Comparison of ENCODE assay signal across 8 mouse cellular contexts in genomic region chr13:58157447-58158098, GRCm38 (mm10). TPM values are rescaled to one million over a fixed set of nuclear protein-coding genes. Genes with fewer than 3 reads are reported as not detected.
DNase-seq lines count a peak whose midpoint lies in the region; ATAC-seq and TF ChIP-seq lines count a peak whose summit lies in the region.

Idnk (plus strand) TSS chr13:58157649.

- peaks cover 16% of the 10 kb centered on the region for H3K36me3 ChIP-seq in forebrain, embryonic 14.5 days (ENCODE audit: control insufficient read depth, insufficient read depth, low read length)
- H3K36me3 ChIP-seq in liver, embryonic 16.5 days (ENCODE audit: control insufficient read depth, insufficient read depth) = peaks cover 13% of the 10 kb centered on the region; the same call in 1 of the 2 replicates
- peaks cover 27% of the 10 kb centered on the region for H3K36me3 ChIP-seq in neural tube, embryonic 12.5 days
- peaks cover 10% of the 10 kb centered on the region for H3K36me3 ChIP-seq in stomach, postnatal 0 days (ENCODE audit: control insufficient read depth, insufficient read depth, low read length)

- no peaks in the 10 kb centered on the region for H3K9me3 ChIP-seq in forebrain, embryonic 14.5 days (replicated peaks; ENCODE audit: control insufficient read depth, low read length)
- H3K9me3 ChIP-seq in liver, embryonic 16.5 days (replicated peaks; ENCODE audit: control insufficient read depth, low read length) = no peaks in the 10 kb centered on the region
- peaks cover 6% of the 10 kb centered on the region for H3K9me3 ChIP-seq in neural tube, embryonic 12.5 days
- no peaks in the 10 kb centered on the region for H3K9me3 ChIP-seq in stomach, postnatal 0 days (ENCODE audit: control insufficient read depth, low read length)

- H3K27me3 ChIP-seq in forebrain, embryonic 14.5 days (replicated peaks; ENCODE audit: control insufficient read depth, insufficient read depth, low read length) = no peaks in the 10 kb centered on the region
- H3K27me3 ChIP-seq in liver, embryonic 16.5 days (ENCODE audit: control insufficient read depth, insufficient read depth, low read depth, low read length) = no peaks in the 10 kb centered on the region
- no peaks in the 10 kb centered on the region for H3K27me3 ChIP-seq in neural tube, embryonic 12.5 days (replicated peaks)
- H3K27me3 ChIP-seq in stomach, postnatal 0 days (ENCODE audit: control insufficient read depth, insufficient read depth, low read length) = no peaks in the 10 kb centered on the region

- DNase-seq in ES-CJ7 (ENCODE audit: low read depth, low spot score) = peak; percentile 57
- DNase-seq in cerebellum, adult 11 months = peak; percentile 80
- DNase-seq in forebrain, embryonic 14.5 days (ENCODE audit: low spot score) = peak; percentile 87
- DNase-seq in heart, postnatal 10 days = peak; percentile 93
- DNase-seq in kidney, postnatal 4 days = peak; percentile 94 to 95
- DNase-seq in stomach, postnatal 0 days (ENCODE audit: low spot score) = peak; percentile 94

- peak; percentile 90 for ATAC-seq in forebrain, embryonic 14.5 days
- ATAC-seq in liver, embryonic 16.5 days (ENCODE audit: low read depth) = peak; percentile 91
- peak; percentile 92 for ATAC-seq in neural tube, embryonic 12.5 days (ENCODE audit: low FRiP score, low read depth)
- ATAC-seq in stomach, postnatal 0 days (ENCODE audit: low FRiP score, low TSS enrichment) = peak; percentile 93

- TF ChIP-seq CTCF in stomach, postnatal 0 days (IDR thresholded peaks at IDR 0.05; ENCODE audit: low read depth) = peak; percentile 61

- H3K9ac ChIP-seq in forebrain, embryonic 14.5 days (ENCODE audit: low read length) = peak within 1 kb of the TSS; percentile 91
- H3K9ac ChIP-seq in liver, embryonic 16.5 days (ENCODE audit: low read depth, low read length) = peak within 1 kb of the TSS; percentile 77
- peak within 1 kb of the TSS; percentile 86 for H3K9ac ChIP-seq in neural tube, embryonic 12.5 days
- peak within 1 kb of the TSS; percentile 75 for H3K9ac ChIP-seq in stomach, postnatal 0 days (ENCODE audit: low read length)

- intact Hi-C loops in heart, postnatal 10 days (cut with DNase I) = loop anchor here (2.0 to 5.0 kb wide), 5 partner anchors 31 to 433 kb away; partner anchors contain the start of gene 2210016F16Rik

- peak within 1 kb of the TSS; percentile 27; the same call in 1 of the 2 replicates for H3K27ac ChIP-seq in forebrain, embryonic 14.5 days (ENCODE audit: low read depth, low read length)
- peak within 1 kb of the TSS; percentile 84 for H3K27ac ChIP-seq in liver, embryonic 16.5 days (ENCODE audit: low read length)
- no peak within 1 kb of the TSS for H3K27ac ChIP-seq in neural tube, embryonic 12.5 days
- peak within 1 kb of the TSS; percentile 82 for H3K27ac ChIP-seq in stomach, postnatal 0 days (replicated peaks)

- H3K4me2 ChIP-seq in forebrain, embryonic 14.5 days (ENCODE audit: low read length) = peak within 1 kb of the TSS; percentile 87
- H3K4me2 ChIP-seq in liver, embryonic 16.5 days (ENCODE audit: low read depth, low read length) = peak within 1 kb of the TSS; percentile 97
- H3K4me2 ChIP-seq in neural tube, embryonic 12.5 days (replicated peaks) = peak within 1 kb of the TSS; percentile 82
- peak within 1 kb of the TSS; percentile 99 for H3K4me2 ChIP-seq in stomach, postnatal 0 days (replicated peaks; ENCODE audit: low read depth)

- WGBS in forebrain, embryonic 14.5 days = under 1% methylated on average over 30 of the region's 30 CpGs
- 0% methylated on average over 30 of the region's 30 CpGs for WGBS in liver, embryonic 16.5 days (ENCODE audit: insufficient replicate concordance)
- under 1% methylated on average over 30 of the region's 30 CpGs for WGBS in neural tube, embryonic 12.5 days
- WGBS in stomach, postnatal 0 days = under 1% methylated on average over 30 of the region's 30 CpGs

- no peak for TF ChIP-seq EP300 in stomach, postnatal 0 days (optimal IDR thresholded peaks at IDR 0.05)

- H3K4me1 ChIP-seq in forebrain, embryonic 14.5 days (ENCODE audit: control insufficient read depth, insufficient read depth, low read length) = peaks cover 8% of the 10 kb centered on the region; the same call in 1 of the 2 replicates
- peaks cover 10% of the 10 kb centered on the region for H3K4me1 ChIP-seq in liver, embryonic 16.5 days (ENCODE audit: control insufficient read depth, low read depth, low read length)
- H3K4me1 ChIP-seq in neural tube, embryonic 12.5 days = peaks cover 5% of the 10 kb centered on the region; the same call in 1 of the 2 replicates
- H3K4me1 ChIP-seq in stomach, postnatal 0 days (replicated peaks; ENCODE audit: control insufficient read depth, insufficient read depth) = no peaks in the 10 kb centered on the region

- peak within 1 kb of the TSS; percentile 86 for H3K4me3 ChIP-seq in forebrain, embryonic 14.5 days (ENCODE audit: low read depth, low read length)
- peak within 1 kb of the TSS; percentile 81 for H3K4me3 ChIP-seq in liver, embryonic 16.5 days (ENCODE audit: low read depth, low read length)
- H3K4me3 ChIP-seq in neural tube, embryonic 12.5 days = peak within 1 kb of the TSS; percentile 82
- H3K4me3 ChIP-seq in stomach, postnatal 0 days (ENCODE audit: low read depth, low read length) = peak within 1 kb of the TSS; percentile 82

RNA-seq across cellular contexts. Expression of gene Idnk, which starts in this region (rescaled TPM):
- 58.6 and 72.4 TPM in 2 replicates for polyA plus RNA-seq in forebrain, embryonic 14.5 days (2014; fragmentation: Nextera tagmentation; extraction: Ambion mirVana)
- total RNA-seq in heart, postnatal 10 days (2021) = 10 to 100 TPM; 21.3 to 22.0 TPM
- 18.3 and 18.9 TPM in 2 replicates for polyA plus RNA-seq in liver, embryonic 16.5 days (2015; fragmentation: Nextera tagmentation; extraction: Ambion mirVana)
- 69.1 and 77.5 TPM in 2 replicates for polyA plus RNA-seq in neural tube, embryonic 12.5 days (2016; fragmentation: Nextera tagmentation; extraction: Ambion mirVana)
- 35.0 and 37.5 TPM in 2 replicates for polyA plus RNA-seq in stomach, postnatal 0 days (2015; fragmentation: Nextera tagmentation; extraction: Ambion mirVana)
